Mouse (Mus musculus): ENCODE data around the gene Cdk16.

Gene Cdk16

DNA sequence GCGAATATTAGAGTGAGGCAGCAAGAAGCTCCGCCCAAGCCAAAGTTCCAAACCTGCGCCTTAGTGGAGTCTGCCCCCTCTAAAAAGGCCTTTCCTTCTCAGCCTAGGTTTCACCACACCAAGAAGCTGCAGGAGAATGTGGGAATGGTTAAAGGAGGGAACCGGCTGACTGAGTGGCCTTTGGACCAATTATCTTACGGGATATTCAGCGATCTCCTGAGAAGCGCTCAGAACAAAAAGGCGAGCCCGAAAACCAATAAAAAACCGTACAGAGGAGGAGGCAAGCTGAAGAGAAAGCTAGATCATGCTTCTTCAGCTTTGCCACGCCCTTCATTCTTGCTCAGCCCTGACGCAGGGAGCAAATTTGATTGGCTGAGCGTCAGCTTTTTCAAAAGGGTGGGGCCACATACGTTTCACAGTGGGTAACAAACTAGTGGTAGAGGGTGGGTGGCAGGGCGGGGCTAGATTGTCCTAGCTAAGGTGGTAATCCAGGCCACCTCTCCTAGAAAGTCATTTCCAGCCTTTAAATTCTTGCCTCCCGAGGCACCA lies at the start of gene Cdk16:
Cdk16 (plus strand) TSS at position 436 of the 549 bp plus-strand sequence.
- peak; percentile 88 for DNase-seq (ENCODE audit: low spot score)

DNA sequence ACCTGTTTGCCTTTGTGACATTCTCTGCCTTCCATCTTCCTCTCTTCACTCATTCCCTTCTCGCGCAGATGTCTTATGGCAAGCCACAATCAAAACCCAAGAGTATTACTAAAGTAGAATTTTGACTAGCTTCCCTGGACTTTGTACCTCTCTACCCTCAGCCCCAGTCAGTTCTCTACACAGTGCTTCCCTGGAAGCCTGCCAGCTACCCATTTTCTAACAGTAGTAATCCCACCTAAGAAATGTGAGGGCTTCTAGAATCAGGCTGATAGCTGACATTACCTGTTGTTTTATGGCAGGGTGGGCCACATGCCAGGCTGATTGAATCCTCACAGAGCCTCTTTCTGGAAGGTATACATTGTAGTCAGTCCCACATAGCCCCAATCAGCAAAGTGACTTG lies 49.6 kb upstream of the Cdk16 start:
- no peak for DNase-seq (ENCODE audit: low spot score)

- DNase-seq (ENCODE audit: low spot score): no peak
Observed at GRCm38 (mm10) chrX:20644780-20645179, 43.0 kb upstream of the Cdk16 start.

DNA sequence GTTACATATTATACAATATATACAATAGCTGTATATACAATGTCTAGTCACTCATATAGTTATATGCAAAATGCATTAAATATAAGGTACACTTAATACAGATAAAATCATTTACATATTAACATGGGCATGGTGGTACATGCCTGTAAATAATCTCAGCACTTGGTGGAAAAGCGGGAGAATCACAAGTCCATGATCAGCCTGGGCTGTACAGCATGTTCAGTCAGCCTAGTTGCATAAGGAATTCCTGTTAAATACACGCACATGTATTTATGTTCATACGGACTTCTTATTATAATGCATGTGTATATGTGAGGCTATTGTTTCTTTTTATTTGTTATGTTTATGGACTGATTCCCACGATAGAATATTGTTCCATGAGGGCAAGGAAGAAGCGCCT lies 30.2 kb upstream of the Cdk16 start:
- no peak for DNase-seq (ENCODE audit: low spot score)

- peak; percentile 73 for DNase-seq (ENCODE audit: low spot score)
Observed at GRCm38 (mm10) chrX:20658026-20658652, 29.6 kb upstream of the Cdk16 start, which contains the start of gene Uba1. Gene Uba1 (plus strand): TSS chrX:20658326.

DNA sequence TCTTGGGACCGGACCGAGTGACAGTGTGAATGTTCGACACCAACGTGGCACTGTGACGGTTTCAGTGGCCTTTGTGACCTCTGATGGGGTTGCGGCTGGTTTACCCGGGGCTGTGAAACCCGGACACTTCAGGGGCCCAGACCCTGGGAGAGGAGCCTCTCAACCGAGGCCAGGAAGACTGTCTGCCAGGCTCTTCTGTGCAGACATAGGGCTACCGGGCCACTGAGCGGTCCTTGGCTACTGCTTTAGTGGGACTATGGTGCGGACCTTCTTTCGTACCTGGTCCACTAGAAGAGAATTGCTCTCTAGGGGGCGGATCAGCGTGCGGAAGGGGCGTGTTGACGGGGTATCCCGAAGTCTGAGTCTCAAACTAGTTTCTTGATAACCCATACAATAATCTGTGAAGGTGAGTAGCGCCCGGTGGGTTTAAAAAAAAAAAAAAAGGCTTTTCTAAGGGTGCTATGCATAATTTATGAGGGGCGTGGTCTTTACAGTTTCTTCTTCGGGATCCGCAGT lies 28.8 kb upstream of the Cdk16 start:
- DNase-seq (ENCODE audit: low spot score): no peak

GRCm38 (mm10) chrX:20662317-20662715 lies 25.4 kb upstream of the Cdk16 start:
- no peak for DNase-seq (ENCODE audit: low spot score)

DNA sequence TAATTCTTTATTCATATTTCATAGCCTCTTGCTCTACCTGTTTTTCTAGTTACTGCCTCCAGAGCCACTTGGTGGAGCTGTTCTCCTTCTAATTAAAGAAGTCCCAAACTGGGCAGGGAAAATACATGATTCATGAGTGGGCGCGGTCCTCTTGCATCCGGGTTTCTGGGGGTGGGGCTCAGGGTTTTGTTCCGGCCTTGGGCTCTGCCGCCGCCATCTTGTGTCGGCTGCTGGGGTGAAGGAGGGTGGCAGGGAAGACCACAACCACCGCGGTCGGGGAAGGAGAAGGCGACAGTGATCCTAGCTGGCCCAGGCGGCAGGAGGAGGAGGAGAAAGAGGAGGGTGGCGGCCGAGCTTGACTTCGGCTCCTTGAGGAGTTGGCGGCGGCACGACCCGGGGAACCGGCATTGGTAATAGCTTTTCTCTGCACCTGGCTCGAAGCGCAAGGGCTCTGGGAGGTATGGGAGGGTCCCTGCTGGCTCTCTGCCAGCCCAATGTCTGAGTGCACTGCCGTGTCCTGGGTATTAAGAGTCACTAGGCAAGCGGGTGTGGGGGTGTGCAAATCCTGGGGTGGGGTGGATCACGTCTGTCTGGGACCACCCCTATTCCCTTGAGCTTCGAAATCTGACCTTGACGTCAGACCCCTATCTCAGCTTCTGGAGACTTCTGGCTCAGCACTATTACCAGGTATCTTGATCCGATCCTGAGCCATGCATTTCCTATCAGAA lies 24.9 kb upstream of the Cdk16 start:
- DNase-seq (ENCODE audit: low spot score): peak; percentile 83

DNA sequence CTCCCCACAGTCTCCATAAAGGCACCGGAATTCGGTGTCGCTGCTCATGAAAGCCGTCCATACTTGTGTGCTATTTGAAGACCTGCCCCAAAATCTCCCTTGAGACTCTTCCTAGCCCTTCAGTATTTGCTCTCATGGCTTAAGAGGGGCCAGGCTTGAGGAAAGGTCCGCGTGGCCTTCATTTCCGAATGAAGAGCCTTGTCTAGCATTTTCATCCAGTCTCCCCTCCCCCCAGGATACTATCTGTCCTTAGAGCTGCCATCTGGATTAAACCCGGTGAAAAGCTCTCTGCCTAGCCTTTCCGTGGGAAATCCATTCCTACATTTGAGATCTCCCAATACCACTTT lies 24.3 kb upstream of the Cdk16 start:
- DNase-seq (ENCODE audit: low spot score): no peak

DNA sequence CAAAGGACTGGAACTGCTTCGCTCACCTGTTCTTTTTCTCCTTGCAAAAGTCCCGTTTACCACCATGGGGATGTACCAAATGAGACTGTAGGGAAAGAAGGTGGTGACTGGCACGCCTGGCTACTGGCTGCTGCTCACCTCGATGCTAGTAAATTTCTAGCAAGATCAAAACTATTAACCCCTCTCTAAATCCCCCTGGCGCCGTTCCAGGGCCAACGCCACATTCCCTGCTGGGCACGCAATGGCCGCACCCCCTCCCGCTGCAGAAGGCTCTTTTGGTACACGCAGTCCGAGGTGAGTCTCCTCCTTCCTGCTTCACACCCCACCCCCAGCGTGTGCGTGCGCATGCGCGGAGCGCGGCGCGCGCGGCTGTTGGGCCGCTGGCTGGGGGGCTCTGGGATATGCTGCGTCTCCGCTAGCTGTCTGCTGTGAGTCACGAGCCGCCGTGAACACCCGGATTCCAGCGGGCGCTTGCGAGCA lies 354 bp downstream of the Cdk16 start:
- DNase-seq (ENCODE audit: low spot score): peak; percentile 77

DNA sequence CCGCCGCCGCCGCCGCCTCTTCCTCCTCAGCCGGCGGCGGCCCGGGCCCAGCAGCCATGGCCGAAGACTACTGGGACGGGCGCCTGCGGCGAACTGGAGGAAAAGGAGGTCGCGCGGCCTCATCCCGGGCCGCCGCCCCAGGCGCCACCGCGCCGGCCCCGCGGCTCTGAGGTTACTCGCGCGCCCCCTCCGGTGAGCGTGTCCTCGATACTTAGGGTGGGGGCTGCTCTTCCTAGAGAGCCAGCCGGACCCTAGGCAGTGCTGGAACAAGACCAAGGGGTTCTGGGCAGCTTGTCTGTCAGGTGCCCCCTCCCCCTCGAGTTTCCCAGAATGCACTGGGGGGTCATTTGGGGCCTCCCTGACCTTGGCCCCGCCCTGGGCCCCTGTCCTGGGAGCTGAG lies 861 bp downstream of the Cdk16 start:
- peak; percentile 42 for DNase-seq (ENCODE audit: low spot score)

- no peak for DNase-seq (ENCODE audit: low spot score)
Observed at GRCm38 (mm10) chrX:20691566-20691965, 3.8 kb downstream of the Cdk16 start.

- DNase-seq (ENCODE audit: low spot score): no peak
Observed at GRCm38 (mm10) chrX:20692616-20693015, 4.9 kb downstream of the Cdk16 start.

- DNase-seq (ENCODE audit: low spot score): no peak
Observed at GRCm38 (mm10) chrX:20695842-20696241, 8.1 kb downstream of the Cdk16 start.

GRCm38 (mm10) chrX:20703741-20704290 lies 16.1 kb downstream of the Cdk16 start, which contains the start of gene Usp11:
Gene Usp11 (plus strand): TSS chrX:20703906.
- DNase-seq (ENCODE audit: low spot score): no peak

DNA sequence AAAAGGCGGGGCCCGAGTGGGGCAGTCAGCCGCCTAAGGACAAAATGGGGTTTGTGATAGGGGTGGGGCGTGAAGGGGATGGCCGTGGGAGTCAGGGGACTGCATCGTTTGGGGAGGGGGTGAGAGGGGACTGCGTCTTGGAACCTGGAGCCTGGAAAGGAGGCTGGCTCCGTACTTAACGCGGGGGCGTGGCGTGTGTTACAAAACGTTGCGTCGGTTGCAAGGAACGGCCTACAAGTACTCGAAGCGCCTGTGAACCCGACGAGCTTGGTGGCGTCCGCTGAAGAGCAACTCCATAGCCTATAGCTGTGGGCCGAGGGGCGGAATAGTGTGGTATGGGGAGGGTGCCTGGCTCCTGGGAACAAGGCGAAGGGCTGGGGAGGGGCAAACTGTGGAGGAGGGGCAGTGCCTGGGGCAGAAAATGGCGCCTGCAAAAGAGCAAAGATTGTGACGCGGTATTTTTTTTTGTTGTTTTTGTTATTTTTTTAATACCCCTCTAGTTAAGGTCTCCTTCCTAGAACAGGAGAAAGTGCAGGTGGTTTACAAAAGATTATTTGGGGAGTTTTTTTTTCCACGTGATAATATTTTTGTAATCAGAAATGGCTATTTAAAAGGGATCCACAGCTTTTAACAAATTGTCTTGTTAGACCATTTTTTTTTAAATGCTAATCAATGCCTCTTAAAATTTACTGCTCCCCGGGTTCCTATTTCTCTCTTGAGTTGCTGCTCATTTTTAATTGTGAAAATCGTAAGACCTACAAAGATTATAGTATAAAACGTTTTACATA lies 16.7 kb downstream of the Cdk16 start:
- DNase-seq (ENCODE audit: low spot score): peak; percentile 80

- no peak for DNase-seq (ENCODE audit: low spot score)
Observed at GRCm38 (mm10) chrX:20705083-20705402, 17.3 kb downstream of the Cdk16 start.

GRCm38 (mm10) chrX:20728681-20729080 lies 40.9 kb downstream of the Cdk16 start:
- DNase-seq (ENCODE audit: low spot score): no peak

DNA sequence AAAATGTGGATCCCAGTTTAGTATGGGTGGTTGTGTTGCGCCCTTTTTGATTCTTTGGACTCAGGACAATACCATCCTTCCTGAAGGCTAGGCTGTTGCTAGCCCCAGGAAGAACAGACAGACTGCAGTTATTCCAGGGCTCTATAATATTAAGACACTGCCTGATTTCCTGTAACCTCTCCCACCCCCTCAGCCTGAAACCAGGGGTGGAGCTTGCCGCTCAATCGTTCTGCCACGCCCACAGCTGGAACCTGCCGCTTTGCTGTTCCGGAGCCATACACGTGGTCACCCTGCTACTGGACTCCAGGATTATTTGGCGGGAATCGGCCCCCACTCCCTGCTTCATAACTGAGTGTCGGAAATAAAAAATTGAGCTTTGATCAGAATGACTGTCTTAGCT lies 42.3 kb downstream of the Cdk16 start:
- DNase-seq (ENCODE audit: low spot score): peak; percentile 4

DNA sequence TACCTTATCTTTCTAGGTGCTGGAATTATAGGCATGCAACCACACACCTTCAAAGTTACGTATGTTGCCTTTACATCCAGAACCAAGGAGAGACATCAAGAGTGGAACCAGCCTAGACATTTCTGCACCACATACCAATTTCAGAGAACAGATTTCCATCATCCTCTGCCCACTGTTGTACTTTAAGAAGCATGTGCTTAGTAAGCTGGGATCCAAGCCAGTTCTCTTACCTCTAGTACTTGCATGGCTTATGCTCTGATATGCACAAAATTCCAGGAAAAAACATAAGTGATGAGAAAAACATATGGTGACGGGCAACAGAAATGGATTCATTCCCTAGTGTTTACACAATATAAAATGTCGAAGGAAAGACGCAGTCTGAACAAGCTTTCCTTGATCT lies 48.7 kb downstream of the Cdk16 start:
- no peak for DNase-seq (ENCODE audit: low spot score)

DNA sequence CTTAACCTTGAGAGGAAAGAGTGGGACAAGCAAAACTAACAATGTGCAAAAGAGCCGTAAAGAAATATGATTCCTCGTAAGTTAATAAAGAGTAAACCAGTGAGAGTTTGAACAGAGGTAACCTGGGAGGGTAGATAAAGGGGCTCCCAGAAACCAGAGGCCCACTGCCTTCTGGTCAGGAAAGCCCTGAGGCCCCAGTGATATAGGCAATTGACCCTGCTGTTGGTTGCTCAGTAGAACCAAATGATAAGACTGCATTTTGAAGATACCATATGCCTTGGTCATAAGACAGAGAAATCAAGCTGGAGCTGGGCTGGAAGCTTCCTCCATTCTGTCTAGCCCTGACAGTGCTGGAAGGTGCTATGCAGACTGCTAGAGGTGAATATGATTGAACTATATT lies 61.1 kb downstream of the Cdk16 start:
- no peak for DNase-seq (ENCODE audit: low spot score)

Data from urinary bladder, postnatal 14 days (tissue).